Mouse (Mus musculus): ENCODE measurements around the gene Scaf4.
A peak's percentile ranks its signal among the peaks of the same experiment; 100 is the strongest.

The Scaf4 gene

GRCm38 (mm10) chr16:90197337-90197973, 86.8 kb downstream of the Scaf4 start:
- peak; percentile 82 for DNase-seq

DNA sequence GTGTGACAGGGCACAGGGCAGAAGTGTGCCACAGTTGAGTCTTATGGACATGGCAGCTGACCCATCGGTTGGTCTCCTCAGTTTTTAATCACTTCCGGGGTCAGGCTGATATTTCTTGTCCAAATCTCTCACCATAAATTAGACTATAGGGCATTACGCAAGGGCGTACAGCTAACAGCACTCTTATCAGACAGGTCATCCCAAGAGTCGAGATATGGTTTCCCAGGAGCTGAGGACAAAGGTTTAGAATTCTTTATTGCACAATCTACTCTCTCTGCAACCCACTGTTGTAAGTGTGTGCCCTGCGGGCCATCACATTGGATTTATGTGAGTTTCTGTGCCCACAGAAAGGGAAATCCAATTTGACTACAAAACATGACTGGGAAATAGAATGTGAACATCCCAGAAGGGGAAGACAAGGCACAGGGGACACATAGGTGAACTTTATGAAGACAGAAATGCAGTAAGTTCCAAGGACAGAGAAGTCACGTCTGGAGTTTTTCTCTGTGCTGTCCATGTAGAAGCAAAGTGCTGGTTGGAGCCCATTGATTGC, 87.5 kb downstream of the Scaf4 start:
- no peak for DNase-seq

DNA sequence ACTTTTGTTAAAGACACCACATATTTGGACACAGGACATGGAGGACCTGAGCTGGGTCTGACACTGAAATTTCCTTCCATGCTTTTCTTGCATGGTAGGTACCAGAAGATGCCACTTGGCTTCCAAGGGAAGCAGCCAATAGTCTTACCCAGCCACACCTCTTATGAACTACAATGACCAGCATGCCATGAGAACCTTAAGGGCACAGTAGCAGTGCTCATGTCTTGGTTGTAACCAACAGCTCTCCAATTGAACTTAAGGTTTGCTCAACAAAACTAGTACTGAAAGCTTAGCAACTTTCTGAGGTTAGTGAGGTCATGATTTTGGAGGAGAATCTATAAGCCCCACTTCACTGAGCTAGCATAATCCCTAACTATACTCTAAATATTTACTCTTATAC, 90.6 kb downstream of the Scaf4 start:
- no peak for DNase-seq

DNA sequence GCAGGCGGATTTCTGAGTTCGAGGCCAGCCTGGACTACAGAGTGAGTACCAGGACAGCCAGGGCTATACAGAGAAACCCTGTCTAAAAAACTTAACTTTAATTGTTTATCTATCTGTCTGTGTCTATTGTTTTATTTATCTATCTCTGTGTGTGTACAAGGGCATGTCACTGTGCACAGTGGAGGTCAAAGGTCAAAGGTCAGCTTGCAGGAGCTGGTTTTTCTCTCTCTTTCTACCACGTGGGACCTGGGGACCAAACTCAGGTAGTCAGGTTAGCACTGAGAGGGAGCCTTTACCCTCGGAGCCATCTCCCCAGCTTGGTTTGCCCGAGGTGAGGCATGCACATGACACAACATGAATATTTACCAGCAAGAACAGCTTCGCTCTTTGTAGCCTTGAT, 93.0 kb downstream of the Scaf4 start:
- DNase-seq: no peak

DNA sequence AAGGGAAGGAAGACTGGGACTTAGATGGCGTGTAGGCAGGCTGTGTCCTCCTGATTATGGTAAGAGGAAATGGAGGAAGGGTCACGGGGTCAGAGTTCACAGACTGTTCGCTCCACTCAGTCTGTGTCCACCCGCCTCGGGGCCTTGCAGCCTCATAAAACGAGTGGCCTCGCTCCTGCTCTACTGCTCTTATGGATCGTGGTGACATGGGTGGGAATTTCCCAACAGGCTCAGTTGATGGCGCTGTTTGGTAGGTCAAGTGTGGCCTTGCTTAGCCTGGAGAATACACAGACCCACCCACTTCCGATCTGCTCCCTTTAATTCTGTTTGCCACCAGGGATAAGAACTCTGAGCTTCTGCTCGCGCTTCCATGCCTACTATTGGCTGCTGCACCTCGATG, 96.8 kb downstream of the Scaf4 start:
- DNase-seq: peak; percentile 64

DNA sequence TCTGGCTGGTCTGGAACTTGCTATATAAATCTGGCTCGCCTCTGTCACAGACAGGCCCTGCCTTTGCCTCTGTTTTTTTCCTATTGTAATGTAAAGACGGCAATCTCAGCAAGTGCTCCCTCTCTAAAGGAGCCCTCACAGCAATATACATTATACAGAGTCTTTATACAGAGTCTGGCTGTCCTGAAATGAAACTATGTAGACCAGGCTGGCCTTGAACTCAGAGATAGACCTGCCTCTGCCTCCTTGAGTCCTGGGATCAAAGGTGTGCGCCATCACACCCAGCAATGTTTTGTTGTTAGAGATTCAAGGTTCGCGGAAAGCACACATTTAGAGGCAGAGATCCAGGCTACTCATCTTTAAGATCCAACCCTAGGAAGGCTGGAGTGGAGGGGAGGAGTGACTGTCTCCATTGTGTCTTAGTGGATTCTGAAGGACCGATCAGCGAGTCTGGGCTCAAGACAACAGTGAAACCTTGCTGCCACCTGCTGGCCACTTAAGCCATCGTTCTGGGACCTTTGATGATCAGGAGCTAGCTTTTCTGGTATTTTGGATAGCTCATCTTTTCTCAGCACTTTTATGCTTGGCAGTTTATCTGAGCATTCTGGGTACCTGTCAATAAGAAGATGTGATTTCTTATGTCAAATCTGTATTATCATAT, 98.2 kb downstream of the Scaf4 start:
- DNase-seq: peak; percentile 88

GRCm38 (mm10) chr16:90184135-90184534, 100.2 kb downstream of the Scaf4 start:
- DNase-seq: no peak

DNA sequence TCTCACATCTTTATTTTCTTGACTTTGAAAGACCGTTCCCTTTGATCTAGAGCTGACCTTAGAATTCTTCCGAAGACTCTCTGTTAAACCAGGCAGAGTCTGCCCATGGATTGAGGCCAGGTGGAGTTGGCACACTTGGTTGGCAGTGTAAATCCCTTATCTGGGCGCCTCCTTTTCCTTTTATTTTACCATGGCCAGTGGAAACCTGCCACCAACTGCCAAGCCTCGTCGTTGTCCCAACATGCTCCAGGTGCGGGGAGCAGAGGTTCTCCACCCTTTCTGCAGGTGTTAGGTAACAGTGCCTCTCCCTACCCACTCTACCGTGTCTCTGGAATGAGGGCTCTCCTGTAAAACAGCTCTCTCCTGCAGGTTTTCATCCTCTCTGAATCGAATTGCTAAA, 102.6 kb downstream of the Scaf4 start:
- no peak for DNase-seq

GRCm38 (mm10) chr16:90180975-90181374, 103.3 kb downstream of the Scaf4 start:
- no peak for DNase-seq

- no peak for DNase-seq
Observed at GRCm38 (mm10) chr16:90179892-90180291, 104.4 kb downstream of the Scaf4 start.

GRCm38 (mm10) chr16:90178404-90178803, 105.9 kb downstream of the Scaf4 start:
- DNase-seq: no peak

GRCm38 (mm10) chr16:90177425-90177824, 106.9 kb downstream of the Scaf4 start:
- no peak for DNase-seq

DNA sequence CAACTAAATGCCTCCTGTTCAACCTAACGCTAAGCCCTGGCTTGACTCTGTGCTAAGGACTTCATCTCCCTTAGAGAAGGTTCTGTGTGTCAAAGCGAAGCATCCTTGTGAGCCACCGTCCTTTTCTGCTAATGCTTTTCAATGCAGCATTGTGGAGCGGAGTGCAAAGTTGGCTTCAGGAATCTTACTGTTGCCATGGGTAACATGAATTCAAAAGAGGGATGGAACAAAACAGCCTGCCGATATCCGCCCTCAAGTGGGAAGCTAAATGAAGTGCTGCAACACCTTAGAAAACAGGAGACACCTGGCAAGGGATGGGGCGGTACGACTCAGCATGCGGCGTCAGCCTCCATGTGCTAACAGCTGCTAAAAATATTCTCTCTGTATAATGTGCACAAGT, 107.8 kb downstream of the Scaf4 start:
- no peak for DNase-seq

Data from lung, postnatal 14 days (tissue).